Mouse (Mus musculus) lung, embryonic 16.5 days (tissue): ENCODE measurements at regions not wholly inside any gene's neighbourhood (a gene's known extent, or its start where the extent isn't known, plus 50 kb on each side); places are given as distances from the start of the nearest gene placed in this dataset.
A peak's percentile ranks its signal among the peaks of the same experiment; 100 is the strongest.

Source experiments
- ATAC-seq: fragments of 200-750 bp; cut with Nextera tagmentation; 2 replicates; pipeline ENCODE4 v1.8.0; 2017; ENCODE audit warnings: low read depth, mild to moderate bottlenecking, moderate library complexity
- H3K27ac ChIP-seq: fragments of 300-500 bp; sonication (generic); 2 replicates; pipeline ENCODE4 v1.5.1; 2014; ENCODE audit warnings: mild to moderate bottlenecking, control low read depth, low read length
- H3K27me3 ChIP-seq: fragments of 300-500 bp; sonication (generic); 2 replicates; pipeline ENCODE4 v1.6.1; 2014; ENCODE audit warnings: low read depth, low read length, mixed read lengths; ENCODE audit not compliant: control insufficient read depth, insufficient read depth
- H3K36me3 ChIP-seq: fragments of 300-500 bp; sonication (generic); 2 replicates; pipeline ENCODE4 v1.6.1; 2014; ENCODE audit warnings: low read length; ENCODE audit not compliant: control insufficient read depth, insufficient read depth
- H3K4me1 ChIP-seq: fragments of 300-500 bp; sonication (generic); replicated peaks from 2 replicates; pipeline ENCODE4 v1.6.1; 2014; ENCODE audit warnings: low read length, mixed read lengths; ENCODE audit not compliant: control insufficient read depth, insufficient read depth
- H3K4me2 ChIP-seq: fragments of 300-500 bp; sonication (generic); 2 replicates; pipeline ENCODE4 v1.6.1; 2014; ENCODE audit warnings: low read depth, low read length, control low read depth
- H3K4me3 ChIP-seq: fragments of 300-500 bp; sonication (generic); 2 replicates; pipeline ENCODE4 v1.5.1; 2014; ENCODE audit warnings: mild to moderate bottlenecking, low read length, control low read depth
- H3K9ac ChIP-seq: fragments of 300-500 bp; sonication (generic); 2 replicates; pipeline ENCODE4 v1.6.1; 2014; ENCODE audit warnings: low read length, control low read depth
- H3K9me3 ChIP-seq: fragments of 300-500 bp; sonication (generic); 2 replicates; pipeline ENCODE4 v1.6.1; 2016; ENCODE audit warnings: low read length; ENCODE audit not compliant: control insufficient read depth
- WGBS: fragments of 180-500 bp; shearing (Covaris S2); extraction: QIAGEN DNeasy Blood & Tissue Kit; methylation state at CpG from one replicate; pipeline ENCODE4 v1.1.7; 2014; 5-methylcytosine and 5-hydroxymethylcytosine counted together

DNA sequence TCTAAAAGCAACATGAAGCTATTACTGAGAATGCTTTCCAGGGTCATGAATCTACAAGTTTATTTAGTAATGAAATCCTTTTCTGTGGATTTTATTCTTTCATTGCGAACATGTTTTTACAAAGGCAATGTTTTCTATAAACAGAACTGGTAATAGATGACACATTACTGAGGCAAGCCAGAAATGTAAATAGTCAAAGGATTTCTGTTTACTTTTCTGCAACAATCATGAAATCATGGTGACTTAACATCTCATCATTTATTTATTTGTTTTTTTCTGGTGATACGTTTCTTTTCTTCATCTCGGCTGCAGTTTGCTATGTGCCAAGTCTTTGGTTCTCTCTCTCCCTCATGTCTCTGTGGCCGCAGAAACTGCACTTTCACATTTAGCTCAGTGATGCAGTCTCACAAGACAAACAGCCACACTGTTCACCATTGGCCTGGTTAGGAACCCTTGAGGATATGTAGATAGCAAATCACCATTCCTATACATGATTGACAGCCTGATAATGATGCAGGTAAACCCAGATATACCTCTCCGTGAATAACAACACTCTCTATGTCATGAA lies 462.8 kb downstream of the Ofcc1 start:
- H3K27ac ChIP-seq = peak overlapping the region; percentile 70

DNA sequence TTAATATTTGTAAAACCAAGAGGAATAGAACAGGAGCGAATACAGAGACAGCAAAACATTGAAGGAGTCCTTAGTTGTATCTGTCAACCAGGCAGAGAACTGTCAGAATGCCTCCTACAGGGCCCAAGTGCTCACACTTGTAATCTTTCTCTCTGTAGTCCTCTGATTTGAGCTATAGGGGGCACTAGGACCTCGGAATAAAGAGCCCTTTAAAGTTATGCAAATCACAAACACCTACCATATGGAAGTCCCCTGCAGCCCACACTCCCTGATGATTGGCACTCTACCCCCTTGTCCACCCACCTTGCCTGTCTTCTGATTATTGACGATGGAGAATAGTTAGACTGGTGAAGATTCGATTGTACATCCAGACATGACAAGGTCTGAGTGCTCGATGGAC lies 467.1 kb downstream of the Ofcc1 start:
- peaks cover 6% of the 10 kb centered on the region for H3K4me1 ChIP-seq
- WGBS = 65% methylated on average over 5 of the region's 5 CpGs
- H3K9ac ChIP-seq = no peak overlapping the region
- H3K27ac ChIP-seq = no peak overlapping the region
- ATAC-seq = no peak
- H3K27me3 ChIP-seq = no peaks in the 10 kb centered on the region
- no peak overlapping the region for H3K4me2 ChIP-seq
- no peak overlapping the region for H3K4me3 ChIP-seq
- no peaks in the 10 kb centered on the region for H3K36me3 ChIP-seq
- H3K9me3 ChIP-seq = no peaks in the 10 kb centered on the region

More for the DNA sequence above, 462.8 kb downstream of the Ofcc1 start:
- 41% methylated on average over 5 of the region's 5 CpGs for WGBS
- ATAC-seq = peak; percentile 86
- no peaks in the 10 kb centered on the region for H3K9me3 ChIP-seq
- H3K4me1 ChIP-seq = peaks cover 6% of the 10 kb centered on the region
- no peak overlapping the region for H3K9ac ChIP-seq
- no peaks in the 10 kb centered on the region for H3K27me3 ChIP-seq
- H3K36me3 ChIP-seq = no peaks in the 10 kb centered on the region
- H3K4me2 ChIP-seq = no peak overlapping the region
- no peak overlapping the region for H3K4me3 ChIP-seq

DNA sequence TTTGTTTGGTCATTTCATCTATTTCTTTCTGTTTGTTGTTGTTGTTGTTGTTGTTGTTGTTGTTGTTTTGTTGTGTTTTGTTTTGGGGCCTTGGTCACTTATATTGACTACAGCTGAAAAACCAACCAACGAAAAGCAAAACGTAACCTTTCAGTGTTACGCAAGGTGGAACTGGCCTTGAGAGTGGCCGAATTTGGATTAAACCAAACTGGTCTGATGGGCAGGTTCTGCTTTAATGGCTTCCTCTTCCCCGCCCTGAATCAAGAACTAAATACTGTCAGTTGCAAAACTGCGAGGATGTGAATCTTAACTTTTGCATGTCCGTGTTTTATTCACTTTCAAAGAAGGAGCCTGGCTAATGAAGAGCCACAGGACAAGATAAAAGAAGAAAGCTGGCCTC lies 480.2 kb downstream of the Ofcc1 start:
- no peaks in the 10 kb centered on the region for H3K4me1 ChIP-seq
- ATAC-seq = no peak
- WGBS = 84% methylated on average over 7 of the region's 7 CpGs

GRCm38 (mm10) chr13:39880136-39880535 lies 481.1 kb downstream of the Ofcc1 start:
- ATAC-seq = no peak
- H3K4me3 ChIP-seq = no peak overlapping the region
- no peaks in the 10 kb centered on the region for H3K4me1 ChIP-seq
- H3K9me3 ChIP-seq = no peaks in the 10 kb centered on the region
- no peak overlapping the region for H3K4me2 ChIP-seq
- H3K27ac ChIP-seq = no peak overlapping the region
- 61% methylated on average over 2 of the region's 2 CpGs for WGBS
- H3K27me3 ChIP-seq = no peaks in the 10 kb centered on the region
- H3K9ac ChIP-seq = no peak overlapping the region
- no peaks in the 10 kb centered on the region for H3K36me3 ChIP-seq

More for the DNA sequence above, 480.2 kb downstream of the Ofcc1 start:
- Histone ChIP-seq H3K9ac (no peak overlapping the region), H3K27me3 (no peaks in the 10 kb centered on the region), H3K36me3 (no peaks in the 10 kb centered on the region), H3K27ac (no peak overlapping the region), H3K4me2 (no peak overlapping the region), H3K4me3 (no peak overlapping the region), H3K9me3 (no peaks in the 10 kb centered on the region)

- no peak for ATAC-seq
- Histone ChIP-seq H3K4me1 (no peaks in the 10 kb centered on the region), H3K9me3 (no peaks in the 10 kb centered on the region), H3K9ac (no peak overlapping the region), H3K4me3 (no peak overlapping the region), H3K27ac (no peak overlapping the region), H3K27me3 (no peaks in the 10 kb centered on the region), H3K36me3 (no peaks in the 10 kb centered on the region), H3K4me2 (no peak overlapping the region)
- 76% methylated on average over 16 of the region's 16 CpGs for WGBS
Observed at GRCm38 (mm10) chr13:39877361-39878141, 483.7 kb downstream of the Ofcc1 start.

- Histone ChIP-seq H3K4me3 (no peak overlapping the region), H3K27me3 (no peaks in the 10 kb centered on the region), H3K9me3 (no peaks in the 10 kb centered on the region), H3K27ac (no peak overlapping the region), H3K36me3 (no peaks in the 10 kb centered on the region), H3K4me1 (no peaks in the 10 kb centered on the region), H3K9ac (no peak overlapping the region), H3K4me2 (no peak overlapping the region)
- 78% methylated on average over 6 of the region's 6 CpGs for WGBS
- ATAC-seq = no peak
Observed at GRCm38 (mm10) chr13:39852257-39852800, 508.9 kb downstream of the Ofcc1 start.

DNA sequence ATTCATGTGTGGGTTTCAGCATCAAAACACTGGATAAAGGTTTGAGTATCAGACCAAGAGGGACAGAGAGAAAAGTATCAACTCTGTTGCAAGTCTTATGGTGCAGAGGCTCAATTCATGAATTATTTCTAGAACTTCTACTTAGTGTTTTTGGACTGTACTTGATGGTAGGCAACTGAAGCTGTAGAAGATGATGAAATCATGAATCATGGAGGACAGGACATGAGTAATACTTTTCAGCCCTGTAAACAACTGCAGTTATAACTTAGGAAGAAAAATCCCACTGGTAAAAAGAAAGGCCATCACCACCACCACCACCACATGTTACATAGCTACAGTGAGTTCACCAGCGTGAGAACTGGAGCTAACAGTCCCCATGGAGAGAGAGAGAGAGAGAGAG lies 511.9 kb downstream of the Ofcc1 start:
- H3K27ac ChIP-seq = no peak overlapping the region
- WGBS = 76% methylated on average over 1 of the region's 1 CpGs
- ATAC-seq = no peak
- H3K9me3 ChIP-seq = no peaks in the 10 kb centered on the region
- H3K36me3 ChIP-seq = no peaks in the 10 kb centered on the region
- no peaks in the 10 kb centered on the region for H3K27me3 ChIP-seq
- no peaks in the 10 kb centered on the region for H3K4me1 ChIP-seq
- H3K4me3 ChIP-seq = no peak overlapping the region
- H3K4me2 ChIP-seq = no peak overlapping the region
- H3K9ac ChIP-seq = no peak overlapping the region

DNA sequence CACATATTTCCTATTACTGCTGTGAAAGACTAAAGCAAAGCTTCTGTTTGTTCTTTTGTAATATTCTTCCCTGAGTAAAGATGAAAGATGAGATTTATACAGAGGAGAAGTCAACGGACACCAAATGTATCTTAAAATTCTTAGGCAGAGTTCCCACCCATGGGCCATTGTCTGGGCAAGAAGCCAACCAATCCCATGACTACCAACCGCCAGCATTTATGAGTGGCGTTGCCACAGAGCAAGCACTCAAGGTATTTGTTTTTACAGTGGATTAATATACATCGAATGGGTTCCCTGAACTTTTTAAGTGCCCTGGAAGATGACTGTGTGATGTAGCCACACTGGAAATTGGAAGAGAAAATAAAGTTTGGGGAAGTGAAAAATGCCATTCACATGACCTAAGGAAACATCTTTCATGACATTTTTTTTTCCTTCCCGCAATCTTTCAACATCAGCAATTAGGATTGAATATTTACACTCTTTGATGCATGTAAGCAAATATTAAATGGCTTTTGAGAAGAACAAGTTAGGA lies 525.1 kb downstream of the Ofcc1 start:
- Histone ChIP-seq H3K36me3 (no peaks in the 10 kb centered on the region), H3K4me3 (no peak overlapping the region), H3K4me2 (no peak overlapping the region), H3K27ac (no peak overlapping the region), H3K27me3 (no peaks in the 10 kb centered on the region), H3K9me3 (no peaks in the 10 kb centered on the region), H3K4me1 (peaks cover 3% of the 10 kb centered on the region), H3K9ac (no peak overlapping the region)
- peak; percentile 67 for ATAC-seq
- 24% methylated on average over 5 of the region's 5 CpGs for WGBS

DNA sequence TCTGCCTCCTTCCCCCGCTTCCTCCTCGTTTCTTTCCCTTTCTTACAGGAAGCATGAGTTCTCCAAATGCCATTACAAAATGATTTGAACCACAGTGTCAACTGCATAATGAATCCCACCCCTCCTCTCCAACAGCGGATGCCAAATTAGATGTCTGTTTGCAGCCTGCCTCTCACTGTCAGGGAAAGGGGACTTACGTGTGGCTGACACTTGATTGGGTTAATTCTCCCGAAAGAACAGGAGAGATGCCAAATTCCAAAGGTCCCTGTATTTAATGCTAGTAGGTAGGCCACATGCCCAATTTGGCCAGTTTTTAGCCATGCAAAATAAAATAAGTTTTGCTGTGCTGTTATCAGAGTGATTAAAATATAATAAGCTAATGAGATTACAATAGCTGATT lies 525.9 kb downstream of the Ofcc1 start:
- Histone ChIP-seq H3K27ac (no peak overlapping the region), H3K4me2 (no peak overlapping the region)
- 33% methylated on average over 5 of the region's 5 CpGs for WGBS

More for the DNA sequence above, 525.9 kb downstream of the Ofcc1 start:
- H3K4me3 ChIP-seq = no peak overlapping the region
- no peaks in the 10 kb centered on the region for H3K36me3 ChIP-seq
- H3K9me3 ChIP-seq = no peaks in the 10 kb centered on the region
- H3K9ac ChIP-seq = no peak overlapping the region
- peaks cover 3% of the 10 kb centered on the region for H3K4me1 ChIP-seq
- no peaks in the 10 kb centered on the region for H3K27me3 ChIP-seq
- ATAC-seq = no peak
